In the genomic region with DNA sequence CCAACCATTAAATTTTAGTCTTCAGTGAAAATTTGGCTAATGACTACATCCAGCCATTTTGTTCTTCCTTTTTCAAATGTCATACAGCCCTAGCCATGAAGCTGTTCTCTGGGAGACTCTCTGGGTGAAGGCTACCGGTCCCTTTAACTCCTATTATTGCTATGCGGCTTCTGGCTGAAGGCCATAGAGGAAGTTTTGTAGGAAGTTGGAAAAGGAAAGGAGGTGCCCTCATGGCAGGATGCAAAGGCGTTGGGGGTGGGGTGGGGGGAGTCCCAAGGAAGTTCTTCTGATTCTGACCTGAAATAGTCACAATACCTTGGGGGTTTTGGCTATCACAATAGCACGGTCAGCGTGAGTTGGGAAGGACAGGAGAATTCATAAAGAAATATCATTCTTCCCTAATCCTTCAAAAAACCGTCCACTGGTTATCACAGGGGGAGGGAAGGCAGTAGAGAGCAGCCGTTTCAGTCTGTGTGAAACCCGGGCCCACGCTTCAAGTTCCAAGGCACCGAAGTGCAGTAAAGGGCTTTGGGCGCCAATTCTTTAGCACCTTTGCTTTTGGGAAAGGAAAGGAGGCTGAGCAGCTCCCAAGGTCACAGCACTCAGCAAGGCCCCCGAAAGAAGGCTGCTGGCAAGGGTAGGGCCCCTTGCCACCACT, we compare ENCODE assay signal across 7 mouse cellular contexts. TPM values are rescaled to one million over a fixed set of nuclear protein-coding genes. Genes with fewer than 3 reads are reported as not detected.
DNase-seq lines count a peak whose midpoint lies in the region; ATAC-seq lines count a peak whose summit lies in the region.

No protein-coding gene starts in this region.

- H3K27me3 ChIP-seq in embryonic facial prominence, embryonic 15.5 days, result no peaks in the 10 kb centered on the region
- H3K27me3 ChIP-seq in hindbrain, embryonic 14.5 days (ENCODE audit: control insufficient read depth, insufficient read depth, low read length), result no peaks in the 10 kb centered on the region
- H3K27me3 ChIP-seq in liver, embryonic 12.5 days (replicated peaks), result no peaks in the 10 kb centered on the region

- DNase-seq in adrenal gland, postnatal 10 days, result peak; percentile 50
- no peak for DNase-seq in hindbrain, embryonic 14.5 days (ENCODE audit: low spot score)
- no peak for DNase-seq in cerebellum, postnatal 4 days (ENCODE audit: low spot score in 2 of 2)
- no peak for DNase-seq in c-Kit-positive CD71-positive TER-119-positive erythroid progenitor cells, embryonic 14.5 days (ENCODE audit: low spot score)
- no peak for DNase-seq in layer of hippocampus, adult 11-12 months (ENCODE audit: low spot score)

- no peaks in the 10 kb centered on the region for H3K9me3 ChIP-seq in embryonic facial prominence, embryonic 15.5 days (replicated peaks)
- H3K9me3 ChIP-seq in hindbrain, embryonic 14.5 days (ENCODE audit: control insufficient read depth, low read length), result no peaks in the 10 kb centered on the region
- H3K9me3 ChIP-seq in liver, embryonic 12.5 days (replicated peaks), result no peaks in the 10 kb centered on the region

- H3K27ac ChIP-seq in embryonic facial prominence, embryonic 15.5 days (replicated peaks), result peak overlapping the region; percentile 44; the same call in 1 of the 2 replicates
- H3K27ac ChIP-seq in hindbrain, embryonic 14.5 days, result 0 out of 2 replicates have a peak overlapping the region, but pooled peaks have one; percentile 20
- H3K27ac ChIP-seq in liver, embryonic 12.5 days, result no peak overlapping the region

- 82% methylated on average over 12 of the region's 12 CpGs for WGBS in embryonic facial prominence, embryonic 15.5 days
- WGBS in hindbrain, embryonic 14.5 days, result 88% methylated on average over 12 of the region's 12 CpGs
- WGBS in liver, embryonic 12.5 days (ENCODE audit: insufficient replicate concordance), result 57% methylated on average over 12 of the region's 12 CpGs

- H3K4me1 ChIP-seq in embryonic facial prominence, embryonic 15.5 days, result no peaks in the 10 kb centered on the region
- H3K4me1 ChIP-seq in hindbrain, embryonic 14.5 days (replicated peaks; ENCODE audit: control insufficient read depth, insufficient read depth, low read length), result no peaks in the 10 kb centered on the region
- no peaks in the 10 kb centered on the region for H3K4me1 ChIP-seq in liver, embryonic 12.5 days

- ATAC-seq in embryonic facial prominence, embryonic 15.5 days (ENCODE audit: insufficient number of reproducible peaks, low FRiP score, low TSS enrichment, low read depth), result no peak
- ATAC-seq in hindbrain, embryonic 14.5 days (ENCODE audit: low FRiP score), result peak; percentile 31; the same call in 1 of the 2 replicates
- ATAC-seq in liver, embryonic 12.5 days, result peak; percentile 18; the same call in 1 of the 2 replicates

- H3K36me3 ChIP-seq in embryonic facial prominence, embryonic 15.5 days, result peaks cover 14% of the 10 kb centered on the region
- no peaks in the 10 kb centered on the region for H3K36me3 ChIP-seq in hindbrain, embryonic 14.5 days (replicated peaks; ENCODE audit: control insufficient read depth, insufficient read depth)
- H3K36me3 ChIP-seq in liver, embryonic 12.5 days, result peaks cover 14% of the 10 kb centered on the region; the same call in 1 of the 2 replicates

- no peak overlapping the region for H3K4me3 ChIP-seq in embryonic facial prominence, embryonic 15.5 days (replicated peaks)
- H3K4me3 ChIP-seq in hindbrain, embryonic 14.5 days (replicated peaks; ENCODE audit: low read length), result no peak overlapping the region
- H3K4me3 ChIP-seq in liver, embryonic 12.5 days, result no peak overlapping the region

- no peak overlapping the region for H3K9ac ChIP-seq in embryonic facial prominence, embryonic 15.5 days
- no peak overlapping the region for H3K9ac ChIP-seq in hindbrain, embryonic 14.5 days
- H3K9ac ChIP-seq in liver, embryonic 12.5 days, result no peak overlapping the region

- H3K4me2 ChIP-seq in embryonic facial prominence, embryonic 15.5 days (replicated peaks), result no peak overlapping the region
- H3K4me2 ChIP-seq in hindbrain, embryonic 14.5 days (replicated peaks), result no peak overlapping the region
- H3K4me2 ChIP-seq in liver, embryonic 12.5 days, result no peak overlapping the region

RNA-seq across cellular contexts. Expression of gene Abhd10, which starts 14.8 kb away (rescaled TPM):
- 10 to 100 TPM; 23.0 to 26.4 TPM for total RNA-seq in adrenal gland, postnatal 10 days (2021)
- polyA plus RNA-seq in embryonic facial prominence, embryonic 15.5 days (2015; fragmentation: Nextera tagmentation; extraction: Ambion mirVana), result 32.4 and 33.2 TPM in 2 replicates
- 34.5 and 34.7 TPM in 2 replicates for polyA plus RNA-seq in hindbrain, embryonic 14.5 days (2014; fragmentation: Nextera tagmentation; extraction: Ambion mirVana)
- polyA plus RNA-seq in liver, embryonic 12.5 days (2016; fragmentation: Nextera tagmentation; extraction: Ambion mirVana), result 22.7 and 24.3 TPM in 2 replicates

RNA-seq across cellular contexts. Expression of gene Tagln3, which starts 33.1 kb away (rescaled TPM):
- total RNA-seq in adrenal gland, postnatal 10 days (2021), result 10 to 100 TPM in 1 of 2 experiments, 1 to 10 TPM in 1; 7.1 to 12.1 TPM
- 8.9 and 10.3 TPM in 2 replicates for polyA plus RNA-seq in embryonic facial prominence, embryonic 15.5 days (2015; fragmentation: Nextera tagmentation; extraction: Ambion mirVana)
- polyA plus RNA-seq in hindbrain, embryonic 14.5 days (2014; fragmentation: Nextera tagmentation; extraction: Ambion mirVana), result 457 and 485 TPM in 2 replicates
- 0.76 and 0.77 TPM in 2 replicates for polyA plus RNA-seq in liver, embryonic 12.5 days (2016; fragmentation: Nextera tagmentation; extraction: Ambion mirVana)

Comparison
In these comparisons a context has a peak if more than half of its experiments do, and no peak if none do; other contexts are left out.
1. RNA of gene Tagln3, which starts 33.1 kb away (polyA plus RNA-seq): 457 to 485 TPM in hindbrain, embryonic 14.5 days; 8.9 to 10.3 TPM in embryonic facial prominence, embryonic 15.5 days and 0.76 to 0.77 TPM in liver, embryonic 12.5 days; every median in the first group is over 10 times any median in the second.